Mouse (Mus musculus) spleen, adult 2 months (tissue): ENCODE data around the gene Khdc3.

Experiments used
- CTCF ChIP-seq: fragments of 200-500 bp; IDR thresholded peaks from 2 replicates; pipeline ENCODE4 v1.5.1; 2011; ENCODE audit warnings: mild to moderate bottlenecking, inconsistent platforms; ENCODE audit not compliant: insufficient read depth, insufficient read length, insufficient replicate concordance; ENCODE audit errors: extremely low read depth
- POLR2A ChIP-seq: fragments of 200-500 bp; IDR thresholded peaks from 2 replicates; pipeline ENCODE4 v1.6.1; 2011; ENCODE audit warnings: low read depth, low read length, inconsistent platforms

- TF ChIP-seq POLR2A (no peak), CTCF (no peak)
These were observed 42.4 kb upstream of the Khdc3 start for GRCm38 (mm10) chr9:73059224-73059623.
